Mouse (Mus musculus) liver, embryonic 11.5 days (tissue): ENCODE results near the gene Eif4g1. TPM values are rescaled to one million over a fixed set of nuclear protein-coding genes. Genes with fewer than 3 reads are reported as not detected.
A peak's percentile ranks its signal among the peaks of the same experiment; 100 is the strongest.

Experiments
- ATAC-seq: fragments of 200-750 bp; cut with Nextera tagmentation; replicated peaks from 2 replicates; pipeline ENCODE4 v1.8.0; 2017; ENCODE audit warnings: moderate number of reproducible peaks, mild to moderate bottlenecking, moderate TSS enrichment, moderate library complexity; ENCODE audit not compliant: low FRiP score
- DNase-seq: peaks from one replicate; pipeline ENCODE4 v3.0.0-alpha.2; 2017; ENCODE audit warnings: low spot score
- H3K27ac ChIP-seq: fragments of 300-500 bp; sonication (generic); 2 replicates; pipeline ENCODE4 v1.5.1; 2014; ENCODE audit warnings: mild to moderate bottlenecking, low read depth, low read length, control low read depth
- H3K27me3 ChIP-seq: fragments of 300-500 bp; sonication (generic); replicated peaks from 2 replicates; pipeline ENCODE4 v1.6.1; 2014; ENCODE audit warnings: low read length, mixed read lengths; ENCODE audit not compliant: control insufficient read depth, insufficient read depth
- H3K36me3 ChIP-seq: fragments of 300-500 bp; sonication (generic); 2 replicates; pipeline ENCODE4 v1.6.1; 2014; ENCODE audit warnings: mild to moderate bottlenecking, low read length, moderate library complexity, mixed read lengths; ENCODE audit not compliant: control insufficient read depth, insufficient read depth
- H3K4me1 ChIP-seq: fragments of 300-500 bp; sonication (generic); replicated peaks from 2 replicates; pipeline ENCODE4 v1.6.1; 2014; ENCODE audit warnings: low read length, mixed read lengths; ENCODE audit not compliant: control insufficient read depth, insufficient read depth
- H3K4me2 ChIP-seq: fragments of 300-500 bp; sonication (generic); 2 replicates; pipeline ENCODE4 v1.6.1; 2014; ENCODE audit warnings: mild to moderate bottlenecking, control low read depth, moderate library complexity
- H3K4me3 ChIP-seq: fragments of 300-500 bp; sonication (generic); 2 replicates; pipeline ENCODE4 v1.5.1; 2014; ENCODE audit warnings: low read depth, low read length, control low read depth
- H3K9ac ChIP-seq: fragments of 300-500 bp; sonication (generic); 2 replicates; pipeline ENCODE4 v1.6.1; 2014; ENCODE audit warnings: low read depth, low read length, control low read depth
- H3K9me3 ChIP-seq: fragments of 300-500 bp; sonication (generic); 2 replicates; pipeline ENCODE4 v1.6.1; 2016; ENCODE audit warnings: low read length, inconsistent platforms, mixed read lengths; ENCODE audit not compliant: control insufficient read depth
- WGBS: fragments of 180-500 bp; shearing (Covaris S2); extraction: QIAGEN DNeasy Blood & Tissue Kit; methylation state at CpG from one replicate; pipeline ENCODE4 v1.1.7; 2014; 5-methylcytosine and 5-hydroxymethylcytosine counted together
- polyA plus RNA-seq: library from polyadenylated mRNA; unstranded; fragments of >200 nt; fragmentation: Nextera tagmentation; extraction: Ambion mirVana; gene quantifications from 2 replicates; pipeline ENCODE4 v1.2.1, GENCODE M21; 2014

Gene Eif4g1
- polyA plus RNA-seq, 1 experiment from 2014 or later: 185 TPM

GRCm38 (mm10) chr16:20732251-20732924 is 64.3 kb downstream of the Eif4g1 start:
- WGBS: 2% methylated on average over 30 of the region's 30 CpGs

GRCm38 (mm10) chr16:20732925-20733730 is 65.0 kb downstream of the Eif4g1 start, which contains the start of gene Chrd:
Gene Chrd (plus strand): TSS chr16:20733127.
- WGBS: 2% methylated on average over 56 of the region's 70 CpGs
- Histone ChIP-seq H3K4me3 (peak within 1 kb of the TSS; percentile 50), H3K27me3 (peaks cover 62% of the 10 kb centered on the region), H3K4me1 (peaks cover 3% of the 10 kb centered on the region; the same call in 1 of the 2 replicates), H3K4me2 (peak within 1 kb of the TSS; percentile 64), H3K27ac (peak within 1 kb of the TSS; percentile 41; the same call in 1 of the 2 replicates), H3K9me3 (no peaks in the 10 kb centered on the region), H3K36me3 (no peaks in the 10 kb centered on the region), H3K9ac (peak within 1 kb of the TSS; percentile 56)
- ATAC-seq (peak; percentile 56; the same call in 1 of the 2 replicates), DNase-seq (peak; percentile 70)

More at GRCm38 (mm10) chr16:20732251-20732924, 64.3 kb downstream of the Eif4g1 start:
- Histone ChIP-seq H3K9ac (peak overlapping the region; percentile 56), H3K27ac (peak overlapping the region; percentile 41; the same call in 1 of the 2 replicates), H3K36me3 (no peaks in the 10 kb centered on the region), H3K4me1 (peaks cover 3% of the 10 kb centered on the region; the same call in 1 of the 2 replicates), H3K4me2 (peak overlapping the region; percentile 64), H3K4me3 (peak overlapping the region; percentile 50), H3K9me3 (no peaks in the 10 kb centered on the region), H3K27me3 (peaks cover 62% of the 10 kb centered on the region)
- no peak for DNase-seq
- ATAC-seq: peak; percentile 5; the same call in 1 of the 2 replicates

- Histone ChIP-seq H3K27ac (no peak within 1 kb of the TSS), H3K4me3 (peak within 1 kb of the TSS; percentile 50), H3K4me2 (peak within 1 kb of the TSS; percentile 64), H3K36me3 (no peaks in the 10 kb centered on the region), H3K9ac (no peak within 1 kb of the TSS), H3K4me1 (peaks cover 3% of the 10 kb centered on the region; the same call in 1 of the 2 replicates), H3K9me3 (no peaks in the 10 kb centered on the region), H3K27me3 (peaks cover 62% of the 10 kb centered on the region)
- ATAC-seq (no peak), DNase-seq (no peak)
- 3% methylated on average over 45 of the region's 45 CpGs for WGBS
These were observed 65.9 kb downstream of the Eif4g1 start, which contains the start of gene Thpo for GRCm38 (mm10) chr16:20733731-20734730. Gene Thpo (minus strand): TSS chr16:20734511.

- Histone ChIP-seq H3K9me3 (no peaks in the 10 kb centered on the region), H3K9ac (no peak overlapping the region), H3K4me2 (no peak overlapping the region), H3K27ac (no peak overlapping the region), H3K4me1 (peaks cover 3% of the 10 kb centered on the region; the same call in 1 of the 2 replicates), H3K4me3 (no peak overlapping the region), H3K27me3 (peaks cover 56% of the 10 kb centered on the region), H3K36me3 (no peaks in the 10 kb centered on the region)
- WGBS: 58% methylated on average over 5 of the region's 5 CpGs
- ATAC-seq (no peak), DNase-seq (no peak)
These were observed 67.5 kb downstream of the Eif4g1 start for GRCm38 (mm10) chr16:20735651-20736050.

- Histone ChIP-seq H3K4me3 (no peak overlapping the region), H3K4me1 (peaks cover 3% of the 10 kb centered on the region; the same call in 1 of the 2 replicates), H3K27me3 (peaks cover 52% of the 10 kb centered on the region), H3K27ac (no peak overlapping the region), H3K9ac (no peak overlapping the region), H3K4me2 (no peak overlapping the region), H3K9me3 (no peaks in the 10 kb centered on the region), H3K36me3 (no peaks in the 10 kb centered on the region)
- ATAC-seq (no peak), DNase-seq (no peak)
- 76% methylated on average over 7 of the region's 7 CpGs for WGBS
These were observed 68.1 kb downstream of the Eif4g1 start for GRCm38 (mm10) chr16:20736168-20736567.

- H3K9me3 ChIP-seq: no peaks in the 10 kb centered on the region
- no peak for DNase-seq
- no peak for ATAC-seq
- WGBS: 82% methylated on average over 5 of the region's 5 CpGs
- H3K4me2 ChIP-seq: no peak overlapping the region
- peaks cover 1% of the 10 kb centered on the region; the same call in 1 of the 2 replicates for H3K4me1 ChIP-seq
- no peaks in the 10 kb centered on the region for H3K36me3 ChIP-seq
- no peak overlapping the region for H3K4me3 ChIP-seq
- H3K27me3 ChIP-seq: peaks cover 46% of the 10 kb centered on the region
- no peak overlapping the region for H3K9ac ChIP-seq
- no peak overlapping the region for H3K27ac ChIP-seq
These were observed 68.7 kb downstream of the Eif4g1 start for GRCm38 (mm10) chr16:20736823-20737222.

- DNase-seq (no peak), ATAC-seq (no peak)
- H3K4me1 ChIP-seq: no peaks in the 10 kb centered on the region
- H3K9ac ChIP-seq: no peak overlapping the region
- H3K36me3 ChIP-seq: no peaks in the 10 kb centered on the region
- 76% methylated on average over 9 of the region's 9 CpGs for WGBS
- H3K4me3 ChIP-seq: no peak overlapping the region
- H3K9me3 ChIP-seq: no peaks in the 10 kb centered on the region
- peaks cover 16% of the 10 kb centered on the region for H3K27me3 ChIP-seq
- no peak overlapping the region for H3K4me2 ChIP-seq
- H3K27ac ChIP-seq: no peak overlapping the region
These were observed 71.7 kb downstream of the Eif4g1 start for GRCm38 (mm10) chr16:20739845-20740244.
